Mouse (Mus musculus) cerebellum, adult 9-10 months (tissue): ENCODE measurements at regions not wholly inside any gene's neighbourhood (a gene's known extent, or its start where the extent isn't known, plus 50 kb on each side); places are given as distances from the start of the nearest gene placed in this dataset.

Experiments
- DNase-seq: peaks from one replicate; pipeline ENCODE4 v3.0.0; 2022

GRCm38 (mm10) chr12:104562961-104563360 is 89.8 kb upstream of the Gsc start:
- DNase-seq = no peak

GRCm38 (mm10) chr12:104560934-104561565 is 87.9 kb upstream of the Gsc start:
- no peak for DNase-seq

DNA sequence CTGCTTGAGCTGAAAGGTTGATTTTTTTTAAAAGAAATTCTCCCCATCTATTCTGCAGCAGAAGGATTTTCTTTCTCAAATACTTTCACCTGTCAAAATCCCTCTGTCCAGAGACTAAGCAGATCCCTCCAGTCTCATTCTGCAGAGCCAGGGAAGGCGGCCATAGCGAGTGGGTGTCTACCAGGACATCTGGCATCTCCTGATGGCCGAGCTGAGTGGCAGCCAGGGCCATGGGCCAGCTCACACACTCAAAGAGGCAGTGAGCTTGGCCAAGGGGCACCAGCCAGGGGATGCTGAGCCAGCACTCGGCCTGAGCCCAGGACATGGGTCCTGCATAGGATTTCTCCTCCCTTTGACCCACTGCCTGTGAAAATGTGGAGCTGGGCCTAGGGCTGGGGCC is 84.6 kb upstream of the Gsc start:
- peak; percentile 91 for DNase-seq

DNA sequence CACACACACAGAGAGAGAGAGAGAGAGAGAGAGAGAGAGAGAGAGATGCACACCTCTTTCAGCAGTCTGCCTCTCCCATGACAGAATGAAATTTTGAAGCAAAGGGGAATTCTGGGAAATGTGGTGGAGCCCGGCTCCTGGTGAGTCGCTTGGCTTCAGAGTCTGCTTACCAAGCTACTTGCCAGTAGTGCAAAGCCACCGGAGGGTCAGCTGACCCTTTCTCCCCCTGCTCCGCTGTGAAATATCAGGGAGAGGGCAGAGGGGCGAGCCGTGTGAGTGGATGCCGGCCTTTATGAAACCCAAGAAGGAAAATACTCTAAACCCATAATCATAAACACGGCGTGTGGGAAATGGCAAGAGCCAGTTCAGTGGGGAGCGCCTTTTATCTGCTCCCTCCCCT is 84.2 kb upstream of the Gsc start:
- peak; percentile 29 for DNase-seq

- no peak for DNase-seq
Measured at GRCm38 (mm10) chr12:104548586-104548985, 75.5 kb upstream of the Gsc start.

- no peak for DNase-seq
Measured at GRCm38 (mm10) chr12:104547561-104547960, 74.4 kb upstream of the Gsc start.

DNA sequence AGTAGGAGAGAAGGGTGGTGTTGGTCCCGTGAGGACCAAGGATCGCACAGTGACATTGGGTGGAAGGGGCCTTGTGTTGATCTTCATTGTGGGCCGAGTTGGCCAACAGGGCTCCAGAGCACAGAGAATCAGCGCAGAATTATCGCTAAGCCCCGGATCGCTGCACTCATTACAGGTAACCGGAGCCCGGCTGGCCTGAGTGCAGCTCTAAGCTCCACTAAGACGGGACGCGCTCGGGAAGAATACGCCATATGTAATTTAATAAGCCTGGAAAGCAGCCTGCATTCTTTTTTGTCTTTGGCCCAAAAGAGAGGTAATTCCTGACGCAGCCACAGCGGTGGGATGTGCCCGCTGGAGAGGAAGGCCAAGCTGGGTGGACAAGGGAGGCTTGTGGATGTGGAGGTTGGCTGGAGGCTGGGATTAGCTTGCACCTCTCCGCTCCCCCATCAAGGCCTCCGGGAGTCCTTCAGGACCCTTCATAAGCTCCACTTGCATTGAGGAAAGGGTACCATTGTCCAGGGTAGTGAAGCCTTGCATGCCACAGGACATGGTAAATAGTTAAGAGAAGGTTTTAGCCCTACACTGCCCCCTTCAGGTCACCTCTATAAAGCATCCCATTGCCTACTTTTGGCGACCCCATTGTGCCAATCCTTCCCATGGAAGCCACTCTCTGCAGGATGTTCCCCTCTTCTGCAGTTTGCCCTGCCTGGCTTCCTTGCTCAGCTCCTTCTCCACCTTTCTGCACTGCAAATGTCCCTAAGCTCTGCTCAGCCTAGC is 73.1 kb upstream of the Gsc start:
- DNase-seq = no peak

DNA sequence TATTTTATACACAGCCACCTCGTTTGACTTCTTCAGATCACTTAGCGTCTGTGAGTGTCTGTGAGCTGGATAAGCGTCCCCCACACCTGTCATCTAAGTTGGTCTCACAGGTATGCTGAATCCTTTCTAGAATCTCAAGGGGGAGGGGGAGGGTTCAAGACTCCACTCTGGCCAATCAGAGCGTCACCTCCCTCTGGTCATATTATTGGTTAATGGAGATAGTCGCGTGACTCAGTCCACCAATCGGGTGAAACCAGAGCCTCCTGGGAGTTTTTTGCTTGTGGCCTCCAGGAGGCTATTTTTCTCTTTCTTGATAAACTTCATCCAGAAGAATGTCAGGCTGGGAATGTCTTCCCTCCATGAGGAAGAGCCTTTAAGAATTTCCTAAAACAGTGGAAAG is 66.8 kb upstream of the Gsc start:
- no peak for DNase-seq

GRCm38 (mm10) chr12:104538436-104538835 is 65.3 kb upstream of the Gsc start:
- no peak for DNase-seq

DNA sequence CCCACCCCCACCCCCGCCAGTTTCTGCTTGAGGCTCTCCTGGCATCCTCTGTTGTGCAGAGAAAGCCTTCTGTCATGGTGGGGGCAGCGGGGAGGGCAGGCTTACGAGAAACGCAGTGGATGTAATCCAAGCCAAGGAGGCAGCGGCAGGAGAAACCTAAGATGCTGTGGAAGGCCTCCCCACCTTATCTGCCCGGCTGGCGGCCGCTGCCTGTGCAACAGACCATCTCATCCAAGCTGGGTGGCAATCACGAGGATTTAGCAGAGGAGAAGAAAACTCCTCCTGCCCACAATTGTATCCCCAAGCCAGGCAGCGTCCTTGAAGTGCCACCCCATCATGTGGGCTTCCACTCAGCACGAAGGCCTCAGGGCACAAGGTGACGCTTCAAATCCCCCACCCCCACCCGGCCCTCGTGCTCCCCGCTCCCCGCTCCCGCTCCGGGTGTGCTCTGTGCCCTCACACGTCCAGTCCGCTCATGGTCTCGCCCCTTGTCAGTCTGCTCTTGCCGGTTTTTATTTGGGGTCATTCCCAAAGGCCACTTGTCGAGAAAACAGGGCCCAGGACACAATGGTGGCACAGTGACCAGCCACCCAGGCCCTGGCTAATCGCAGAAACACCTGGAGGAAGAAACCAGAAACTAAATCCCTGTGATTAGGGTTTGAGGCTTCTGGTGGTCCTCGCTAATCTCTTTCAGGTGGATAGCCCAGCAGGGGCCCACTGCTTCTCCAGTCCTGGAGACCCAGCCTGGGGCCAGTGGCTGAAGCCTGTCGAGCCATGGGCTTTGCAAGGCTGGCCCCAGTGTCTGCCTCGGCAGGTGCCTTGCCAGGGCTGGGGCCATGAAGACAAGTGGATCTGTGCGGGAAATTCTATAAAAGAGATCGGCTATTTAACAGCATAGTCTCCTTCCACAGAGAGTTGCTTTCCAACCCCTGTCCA is 58.6 kb upstream of the Gsc start:
- no peak for DNase-seq

- DNase-seq = no peak
Measured at GRCm38 (mm10) chr12:104530586-104530985, 57.5 kb upstream of the Gsc start.
